Mouse (Mus musculus): ENCODE data around the gene Pygm. TPM values are rescaled to one million over a fixed set of nuclear protein-coding genes. Genes with fewer than 3 reads are reported as not detected.

The Pygm gene
- polyA plus RNA-seq, 1 experiment from 2014 or later, result 22.3 TPM

GRCm38 (mm10) chr19:6403869-6404268 lies 19.7 kb downstream of the Pygm start:
- no peak for ATAC-seq (ENCODE audit: borderline replicate concordance, extremely low read depth, low FRiP score, low TSS enrichment)
- 81% methylated on average over 10 of the region's 10 CpGs for WGBS
- H3K27ac ChIP-seq, result no peak overlapping the region

GRCm38 (mm10) chr19:6405433-6405832 lies 21.2 kb downstream of the Pygm start:
- H3K4me2 ChIP-seq, result no peak overlapping the region
- no peak for ATAC-seq (ENCODE audit: borderline replicate concordance, extremely low read depth, low FRiP score, low TSS enrichment)
- H3K4me1 ChIP-seq, result peaks cover 19% of the 10 kb centered on the region
- H3K9me3 ChIP-seq, result no peaks in the 10 kb centered on the region
- no peak overlapping the region for H3K9ac ChIP-seq
- no peaks in the 10 kb centered on the region for H3K36me3 ChIP-seq
- 68% methylated on average over 10 of the region's 10 CpGs for WGBS
- H3K27me3 ChIP-seq, result peaks cover 26% of the 10 kb centered on the region
- H3K4me3 ChIP-seq, result no peak overlapping the region
- no peak overlapping the region for H3K27ac ChIP-seq

More at GRCm38 (mm10) chr19:6403869-6404268, 19.7 kb downstream of the Pygm start:
- Histone ChIP-seq H3K27me3 (peaks cover 33% of the 10 kb centered on the region), H3K4me3 (no peak overlapping the region), H3K9me3 (no peaks in the 10 kb centered on the region), H3K9ac (no peak overlapping the region), H3K36me3 (no peaks in the 10 kb centered on the region), H3K4me1 (peaks cover 32% of the 10 kb centered on the region), H3K4me2 (no peak overlapping the region)

DNA sequence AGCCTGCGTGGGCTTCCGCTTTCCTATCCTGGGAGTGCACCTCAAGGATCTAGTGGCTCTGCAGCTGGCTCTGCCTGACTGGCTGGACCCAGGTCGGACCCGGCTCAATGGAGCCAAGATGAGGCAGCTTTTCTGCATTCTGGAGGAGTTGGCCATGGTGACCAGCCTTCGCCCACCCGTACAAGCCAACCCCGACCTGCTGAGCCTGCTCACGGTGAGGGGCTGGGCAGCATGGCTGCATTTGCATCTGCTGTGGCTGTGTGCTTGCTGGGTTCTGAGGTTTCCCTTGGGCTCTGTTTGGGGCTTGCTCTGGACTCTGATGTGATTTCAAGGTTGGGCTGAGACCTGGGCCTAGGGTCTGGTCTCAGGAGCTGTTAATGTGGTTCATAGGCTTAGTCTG lies 22.9 kb downstream of the Pygm start:
- WGBS, result 79% methylated on average over 8 of the region's 8 CpGs
- ATAC-seq (ENCODE audit: borderline replicate concordance, extremely low read depth, low FRiP score, low TSS enrichment), result no peak
- H3K4me3 ChIP-seq, result no peak overlapping the region
- H3K9me3 ChIP-seq, result no peaks in the 10 kb centered on the region
- no peak overlapping the region for H3K27ac ChIP-seq
- no peaks in the 10 kb centered on the region for H3K36me3 ChIP-seq
- peaks cover 2% of the 10 kb centered on the region for H3K4me1 ChIP-seq
- H3K4me2 ChIP-seq, result no peak overlapping the region
- H3K27me3 ChIP-seq, result peaks cover 9% of the 10 kb centered on the region; the same call in 1 of the 2 replicates
- no peak overlapping the region for H3K9ac ChIP-seq

- Histone ChIP-seq H3K4me3 (no peak overlapping the region), H3K9ac (no peak overlapping the region), H3K27ac (no peak overlapping the region), H3K4me2 (no peak overlapping the region), H3K27me3 (0 out of 2 replicates have a peak, but pooled peaks cover under 1% of the 10 kb centered on the region), H3K4me1 (no peaks in the 10 kb centered on the region), H3K9me3 (no peaks in the 10 kb centered on the region), H3K36me3 (no peaks in the 10 kb centered on the region)
- 52% methylated on average over 16 of the region's 16 CpGs for WGBS
- no peak for ATAC-seq (ENCODE audit: borderline replicate concordance, extremely low read depth, low FRiP score, low TSS enrichment)
Measured at GRCm38 (mm10) chr19:6407816-6408510, 23.8 kb downstream of the Pygm start.

DNA sequence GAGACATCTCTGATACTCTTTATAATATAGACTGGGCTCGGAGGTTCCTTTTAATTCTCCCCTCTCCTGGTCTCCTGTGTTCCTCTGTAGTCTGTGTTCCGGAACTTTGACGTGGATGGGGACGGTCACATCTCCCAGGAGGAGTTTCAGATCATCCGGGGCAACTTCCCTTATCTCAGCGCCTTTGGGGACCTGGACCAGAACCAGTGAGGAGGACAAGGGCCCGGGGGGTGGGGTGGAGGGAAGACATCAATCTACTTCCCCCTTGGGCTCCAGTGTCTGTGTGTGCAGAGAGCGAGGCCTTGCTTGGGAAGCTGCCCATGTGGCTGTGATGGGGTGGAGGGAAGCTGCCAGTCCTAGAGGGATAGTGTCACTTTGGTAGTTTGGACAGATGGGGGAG lies 24.6 kb downstream of the Pygm start:
- Histone ChIP-seq H3K27me3 (no peaks in the 10 kb centered on the region), H3K27ac (no peak overlapping the region), H3K9me3 (no peaks in the 10 kb centered on the region), H3K9ac (no peak overlapping the region), H3K36me3 (no peaks in the 10 kb centered on the region), H3K4me2 (no peak overlapping the region), H3K4me1 (no peaks in the 10 kb centered on the region), H3K4me3 (no peak overlapping the region)
- no peak for ATAC-seq (ENCODE audit: borderline replicate concordance, extremely low read depth, low FRiP score, low TSS enrichment)
- 66% methylated on average over 8 of the region's 8 CpGs for WGBS

DNA sequence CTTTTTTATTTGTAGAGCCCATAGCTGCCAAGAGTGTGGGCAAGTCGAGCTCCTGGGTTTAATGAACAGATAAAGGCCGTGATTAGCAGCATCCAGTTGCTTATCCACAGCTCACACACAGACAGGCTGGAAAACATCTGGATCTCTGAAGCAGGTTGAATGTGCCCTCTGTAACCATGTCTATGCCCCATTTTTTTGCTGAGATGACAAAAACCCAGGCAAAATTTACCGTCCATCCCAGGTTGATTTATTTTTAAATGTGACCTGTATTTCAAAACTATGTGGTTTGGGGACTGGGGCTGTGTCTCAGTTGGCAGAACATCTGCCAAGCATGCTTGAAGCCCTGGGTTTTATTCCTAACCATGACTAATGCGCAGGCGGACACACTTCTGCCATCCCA lies 25.0 kb downstream of the Pygm start:
- H3K27me3 ChIP-seq, result no peaks in the 10 kb centered on the region
- H3K4me2 ChIP-seq, result no peak overlapping the region
- no peak overlapping the region for H3K4me3 ChIP-seq
- H3K36me3 ChIP-seq, result no peaks in the 10 kb centered on the region
- no peaks in the 10 kb centered on the region for H3K4me1 ChIP-seq
- no peaks in the 10 kb centered on the region for H3K9me3 ChIP-seq
- WGBS, result 75% methylated on average over 5 of the region's 5 CpGs
- H3K27ac ChIP-seq, result no peak overlapping the region
- no peak overlapping the region for H3K9ac ChIP-seq
- no peak for ATAC-seq (ENCODE audit: borderline replicate concordance, extremely low read depth, low FRiP score, low TSS enrichment)

GRCm38 (mm10) chr19:6409936-6410335 lies 25.7 kb downstream of the Pygm start:
- H3K36me3 ChIP-seq, result no peaks in the 10 kb centered on the region
- 73% methylated on average over 5 of the region's 5 CpGs for WGBS
- H3K4me3 ChIP-seq, result no peak overlapping the region
- H3K4me2 ChIP-seq, result no peak overlapping the region
- H3K27me3 ChIP-seq, result no peaks in the 10 kb centered on the region
- H3K9me3 ChIP-seq, result no peaks in the 10 kb centered on the region
- no peak overlapping the region for H3K27ac ChIP-seq
- H3K4me1 ChIP-seq, result no peaks in the 10 kb centered on the region
- no peak for ATAC-seq (ENCODE audit: borderline replicate concordance, extremely low read depth, low FRiP score, low TSS enrichment)
- H3K9ac ChIP-seq, result no peak overlapping the region

DNA sequence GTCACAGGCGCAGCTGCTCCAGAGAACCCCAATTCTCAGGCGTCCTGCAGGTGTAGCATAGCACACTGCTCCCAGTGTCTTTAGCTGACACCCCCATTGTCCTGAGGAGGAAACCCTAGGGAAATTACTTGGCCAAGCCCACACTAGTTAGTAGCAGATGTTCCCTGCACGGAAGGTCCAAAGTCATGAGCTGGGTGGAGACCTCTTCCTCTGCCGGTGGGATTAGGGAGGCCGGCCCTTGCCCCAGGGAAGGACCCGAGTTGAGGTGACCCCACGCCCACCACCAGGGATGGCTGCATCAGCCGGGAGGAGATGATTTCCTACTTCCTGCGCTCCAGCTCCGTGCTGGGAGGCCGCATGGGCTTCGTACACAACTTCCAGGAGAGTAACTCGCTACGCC lies 28.6 kb downstream of the Pygm start:
- Histone ChIP-seq H3K9ac (no peak overlapping the region), H3K4me2 (no peak overlapping the region), H3K4me3 (no peak overlapping the region), H3K27me3 (peaks cover 8% of the 10 kb centered on the region), H3K36me3 (no peaks in the 10 kb centered on the region), H3K4me1 (no peaks in the 10 kb centered on the region), H3K27ac (no peak overlapping the region), H3K9me3 (no peaks in the 10 kb centered on the region)
- WGBS, result 52% methylated on average over 14 of the region's 14 CpGs
- no peak for ATAC-seq (ENCODE audit: borderline replicate concordance, extremely low read depth, low FRiP score, low TSS enrichment)

GRCm38 (mm10) chr19:6415454-6415853 lies 31.3 kb downstream of the Pygm start:
- Histone ChIP-seq H3K4me1 (peaks cover 12% of the 10 kb centered on the region), H3K9me3 (no peaks in the 10 kb centered on the region), H3K4me2 (no peak overlapping the region), H3K4me3 (no peak overlapping the region), H3K9ac (no peak overlapping the region), H3K27me3 (peaks cover 34% of the 10 kb centered on the region), H3K27ac (no peak overlapping the region), H3K36me3 (no peaks in the 10 kb centered on the region)
- ATAC-seq (ENCODE audit: borderline replicate concordance, extremely low read depth, low FRiP score, low TSS enrichment), result no peak
- WGBS, result 30% methylated on average over 6 of the region's 6 CpGs

GRCm38 (mm10) chr19:6416124-6416770 lies 32.0 kb downstream of the Pygm start:
- Histone ChIP-seq H3K4me3 (no peak overlapping the region), H3K4me2 (no peak overlapping the region), H3K36me3 (no peaks in the 10 kb centered on the region), H3K9me3 (no peaks in the 10 kb centered on the region), H3K4me1 (peaks cover 12% of the 10 kb centered on the region), H3K9ac (no peak overlapping the region), H3K27me3 (peaks cover 42% of the 10 kb centered on the region), H3K27ac (no peak overlapping the region)
- WGBS, result 11% methylated on average over 9 of the region's 9 CpGs
- no peak for ATAC-seq (ENCODE audit: borderline replicate concordance, extremely low read depth, low FRiP score, low TSS enrichment)

DNA sequence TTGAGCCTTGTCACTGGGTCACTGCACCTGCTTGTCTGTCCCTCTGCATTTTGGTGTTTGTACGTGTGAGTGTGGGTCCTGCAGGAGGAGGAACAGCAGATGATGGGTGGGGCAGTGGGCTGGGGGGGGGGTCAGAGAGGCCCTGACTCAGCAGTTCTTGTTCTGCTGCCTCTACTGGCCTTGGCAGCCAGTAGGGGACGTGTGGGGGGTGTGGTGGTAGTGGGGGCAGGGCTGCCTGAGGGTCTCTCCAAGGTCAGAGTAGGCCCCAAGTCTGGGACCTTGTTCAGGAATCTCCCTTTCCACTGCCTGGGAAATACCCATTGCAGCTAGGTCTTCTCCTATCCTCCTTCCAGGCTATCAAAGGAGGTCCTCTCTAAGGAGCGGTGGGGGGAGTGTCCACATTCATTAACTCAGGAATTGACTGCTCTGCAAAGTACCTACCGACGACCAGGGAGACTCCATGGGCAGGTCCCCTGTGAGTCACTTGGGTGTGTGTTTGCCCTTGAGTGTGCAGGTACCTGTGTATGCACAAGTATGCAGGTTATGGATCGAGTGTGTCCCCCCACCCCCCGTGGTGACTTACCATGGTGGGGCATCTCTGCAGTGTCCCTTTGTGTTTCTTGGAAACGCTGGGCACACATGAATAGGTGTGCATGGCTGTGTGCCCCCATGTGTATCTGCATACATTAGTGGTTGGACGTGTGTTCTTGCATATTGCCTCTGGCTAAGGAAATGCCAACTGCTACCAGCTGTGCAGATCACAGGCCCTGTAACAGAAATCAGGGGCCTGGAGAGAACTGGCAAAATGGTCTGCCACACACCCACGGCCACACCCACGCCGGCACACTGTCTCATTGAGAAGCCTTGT lies 32.9 kb downstream of the Pygm start:
- Histone ChIP-seq H3K36me3 (no peaks in the 10 kb centered on the region), H3K9me3 (no peaks in the 10 kb centered on the region), H3K4me3 (no peak overlapping the region), H3K9ac (no peak overlapping the region), H3K27ac (no peak overlapping the region), H3K27me3 (peaks cover 51% of the 10 kb centered on the region), H3K4me2 (no peak overlapping the region), H3K4me1 (peaks cover 13% of the 10 kb centered on the region)
- 69% methylated on average over 12 of the region's 12 CpGs for WGBS
- ATAC-seq (ENCODE audit: borderline replicate concordance, extremely low read depth, low FRiP score, low TSS enrichment), result no peak

Data from lung, embryonic 15.5 days (tissue).